Mouse (Mus musculus): Measurements from ENCODE around the gene Lsm3.

DNA sequence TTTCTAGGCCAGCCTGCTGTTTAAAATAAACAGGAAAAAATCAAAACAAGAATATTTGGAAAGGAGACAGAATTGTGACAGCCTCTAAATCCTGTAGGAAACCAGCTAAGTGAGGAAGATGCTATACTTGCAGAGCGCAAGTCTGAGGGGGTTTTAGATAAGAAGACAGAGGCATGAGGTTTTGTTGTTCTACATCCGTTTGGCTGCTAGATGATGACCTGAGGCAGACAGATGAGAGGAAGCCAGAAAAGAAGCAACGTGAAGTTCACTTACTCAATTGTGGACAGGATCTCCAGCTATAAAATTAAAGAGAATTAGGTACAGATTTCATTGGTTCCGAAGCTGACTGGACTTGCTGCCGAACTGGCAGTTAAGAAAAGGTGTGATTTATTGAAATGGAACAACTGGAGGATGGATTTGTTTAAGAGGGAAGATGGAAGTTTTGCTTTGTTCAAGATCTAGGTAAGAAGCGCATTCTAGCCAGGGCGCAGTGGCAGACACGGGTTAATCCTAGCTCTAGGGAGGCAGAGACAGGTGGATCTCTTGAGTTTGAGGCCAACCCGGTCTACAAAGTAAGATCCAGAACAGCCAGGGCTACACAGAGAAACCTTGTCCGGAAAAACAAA lies 878 bp upstream of the Lsm3 start:
- TF ChIP-seq CTCF (IDR thresholded peaks at IDR 0.05; ENCODE audit: insufficient read depth, low read depth, low read length) (no peak), POLR2A (IDR thresholded peaks at IDR 0.05; ENCODE audit: insufficient read depth, low read depth, low read length) (no peak)

Data from olfactory bulb, adult 2 months (tissue).